Mouse (Mus musculus) lung, embryonic 14.5 days (tissue): Measurements from ENCODE around the gene Pramel5. TPM values are rescaled to one million over a fixed set of nuclear protein-coding genes. Genes with fewer than 3 reads are reported as not detected.
"Not testable (repeated sequence)": the region's sequence is repeated elsewhere in the genome, so short reads cannot be mapped to it uniquely, and the experiment has no call there.

Experiments used
- ATAC-seq: fragments of 200-750 bp; cut with Nextera tagmentation; 2 replicates; pipeline ENCODE4 v1.8.0; 2017; ENCODE audit warnings: mild to moderate bottlenecking, moderate TSS enrichment, moderate library complexity; ENCODE audit not compliant: insufficient read depth
- DNase-seq: peaks from one replicate; pipeline ENCODE4 v3.0.0-alpha.2; 2015
- H3K27ac ChIP-seq: fragments of 300-500 bp; sonication (generic); 2 replicates; pipeline ENCODE4 v1.5.1; 2014; ENCODE audit warnings: low read depth, mild to moderate bottlenecking, moderate library complexity
- H3K27me3 ChIP-seq: fragments of 300-500 bp; sonication (generic); 2 replicates; pipeline ENCODE4 v1.6.1; 2014; ENCODE audit warnings: low read length, control low read depth; ENCODE audit not compliant: insufficient read depth
- H3K36me3 ChIP-seq: fragments of 300-500 bp; sonication (generic); 2 replicates; pipeline ENCODE4 v1.6.1; 2014; ENCODE audit warnings: control low read depth; ENCODE audit not compliant: insufficient read depth
- H3K4me1 ChIP-seq: fragments of 300-500 bp; sonication (generic); 2 replicates; pipeline ENCODE4 v1.6.1; 2014; ENCODE audit warnings: antibody characterized with exemption, control low read depth; ENCODE audit not compliant: insufficient read depth
- H3K4me2 ChIP-seq: fragments of 300-500 bp; sonication (generic); 2 replicates; pipeline ENCODE4 v1.6.1; 2014; ENCODE audit warnings: mild to moderate bottlenecking
- H3K4me3 ChIP-seq: fragments of 300-500 bp; sonication (generic); 2 replicates; pipeline ENCODE4 v1.5.1; 2014; ENCODE audit warnings: low read depth, low read length
- H3K9ac ChIP-seq: fragments of 300-500 bp; sonication (generic); 2 replicates; pipeline ENCODE4 v1.6.1; 2014
- H3K9me3 ChIP-seq: fragments of 300-500 bp; sonication (generic); 2 replicates; pipeline ENCODE4 v1.6.1; 2016; ENCODE audit warnings: low read depth, low read length, control low read depth
- WGBS: fragments of 180-500 bp; shearing (Covaris S2); extraction: QIAGEN DNeasy Blood & Tissue Kit; methylation state at CpG from one replicate; pipeline ENCODE4 v1.1.7; 2014; 5-methylcytosine and 5-hydroxymethylcytosine counted together
- polyA plus RNA-seq: library from polyadenylated mRNA; unstranded; fragments of >200 nt; fragmentation: Nextera tagmentation; extraction: Ambion mirVana; gene quantifications from 2 replicates; pipeline ENCODE4 v1.2.1, GENCODE M21; 2014

Pramel5 gene
- polyA plus RNA-seq: not detected in 2 replicates

- H3K4me3 ChIP-seq, H3K9me3 ChIP-seq, ATAC-seq, H3K27ac ChIP-seq, DNase-seq, H3K36me3 ChIP-seq, H3K4me1 ChIP-seq, H3K9ac ChIP-seq, H3K27me3 ChIP-seq, H3K4me2 ChIP-seq: not testable (repeated sequence)
- 67% methylated on average over 1 of the region's 1 CpGs for WGBS
These were observed at the start of gene Pramel5 for GRCm38 (mm10) chr4:144280388-144280787. Pramel5 (minus strand) TSS chr4:144280488.

GRCm38 (mm10) chr4:144329949-144330348 is 49.7 kb upstream of the Pramel5 start, which contains the start of gene Gm13128:
Gm13128 (plus strand) TSS chr4:144330249.
- H3K9me3 ChIP-seq, H3K4me1 ChIP-seq, H3K4me2 ChIP-seq, DNase-seq, H3K27ac ChIP-seq, H3K36me3 ChIP-seq, H3K27me3 ChIP-seq, ATAC-seq, H3K9ac ChIP-seq, H3K4me3 ChIP-seq: not testable (repeated sequence)
- WGBS: 58% methylated on average over 4 of the region's 4 CpGs

GRCm38 (mm10) chr4:144312666-144313460 is 32.6 kb upstream of the Pramel5 start:
- 70% methylated on average over 2 of the region's 2 CpGs for WGBS
- not testable (repeated sequence) for H3K4me2 ChIP-seq, H3K9ac ChIP-seq, DNase-seq, H3K4me1 ChIP-seq, H3K36me3 ChIP-seq, H3K27me3 ChIP-seq, ATAC-seq, H3K4me3 ChIP-seq, H3K9me3 ChIP-seq, H3K27ac ChIP-seq

- not testable (repeated sequence) for H3K9me3 ChIP-seq, H3K9ac ChIP-seq, H3K27me3 ChIP-seq, H3K4me3 ChIP-seq, H3K27ac ChIP-seq, DNase-seq, H3K4me1 ChIP-seq, H3K4me2 ChIP-seq, H3K36me3 ChIP-seq, ATAC-seq
- 41% methylated on average over 1 of the region's 1 CpGs for WGBS
These were observed 19.1 kb upstream of the Pramel5 start for GRCm38 (mm10) chr4:144299414-144299813.

GRCm38 (mm10) chr4:144254768-144255167 is 25.5 kb downstream of the Pramel5 start:
- H3K4me3 ChIP-seq, H3K36me3 ChIP-seq, H3K27ac ChIP-seq, H3K9ac ChIP-seq, DNase-seq, ATAC-seq, H3K9me3 ChIP-seq, H3K4me1 ChIP-seq, H3K4me2 ChIP-seq, H3K27me3 ChIP-seq: not testable (repeated sequence)

Other genes with a start within 250 kb of the Pramel5 start
- gene Pramel4, start 221.4 kb downstream of the Pramel5 start, polyA plus RNA-seq: not detected in 2 replicates
- not detected in 2 replicates for gene Gm13102, start 174.0 kb downstream of the Pramel5 start, polyA plus RNA-seq
- not detected in 2 replicates for gene Oog3, start 117.8 kb downstream of the Pramel5 start, polyA plus RNA-seq
- not detected in 2 replicates for gene Oog2, start 89.8 kb downstream of the Pramel5 start, polyA plus RNA-seq
- not detected in 2 replicates for gene C87977, start 67.2 kb downstream of the Pramel5 start, polyA plus RNA-seq
- not detected in 2 replicates for gene Gm13128, start 49.8 kb upstream of the Pramel5 start, polyA plus RNA-seq
- gene Gm13119, start 77.5 kb upstream of the Pramel5 start, polyA plus RNA-seq: not detected in 2 replicates
- gene Pramef20, start 97.4 kb upstream of the Pramel5 start, polyA plus RNA-seq: not detected in 2 replicates
- not detected in 2 replicates for gene Pramef12, start 128.0 kb upstream of the Pramel5 start, polyA plus RNA-seq
- gene 1700012P22Rik, start 158.3 kb upstream of the Pramel5 start, polyA plus RNA-seq: not detected in 2 replicates
- gene Gm9944, start 172.8 kb upstream of the Pramel5 start, polyA plus RNA-seq: not detected in 2 replicates
- not detected in 2 replicates for gene Aadacl3, start 183.3 kb upstream of the Pramel5 start, polyA plus RNA-seq
- not detected in 2 replicates for gene 9430007A20Rik, start 239.3 kb upstream of the Pramel5 start, polyA plus RNA-seq